Mouse (Mus musculus) MEL (cell line): Measurements from ENCODE around the gene Nt5c2. TPM values are rescaled to one million over a fixed set of nuclear protein-coding genes. Genes with fewer than 3 reads are reported as not detected.
A peak's percentile ranks its signal among the peaks of the same experiment; 100 is the strongest.

Experiments
- DNase-seq: peaks from one replicate; pipeline ENCODE4 v3.0.0; 2011; ENCODE audit warnings: low read depth, low spot score
- H3K27ac ChIP-seq: 2 replicates; pipeline ENCODE4 v1.5.1; 2012; ENCODE audit warnings: low read depth, mild to moderate bottlenecking, control low read depth, low read length, moderate library complexity; ENCODE audit not compliant: control insufficient read depth
- H3K27me3 ChIP-seq, 2 experiments: fragments of 150-350 bp in 1 of 2; sonication (generic) in 1 of 2; 2 replicates each; pipeline ENCODE4 v1.6.1; 2012; ENCODE audit warnings: low read length in 2 of 2, mild to moderate bottlenecking in 2 of 2, improper control_type of control experiment in 1 of 2, moderate library complexity in 1 of 2; ENCODE audit not compliant: insufficient read depth in 2 of 2, control insufficient read depth in 1 of 2
- H3K36me3 ChIP-seq, 2 experiments: 2 replicates each; pipeline ENCODE4 v1.6.1; 2012 to 2014; ENCODE audit warnings: low read length in 2 of 2, improper control_type of control experiment in 1 of 2, inconsistent platforms in 1 of 2, mild to moderate bottlenecking in 1 of 2; ENCODE audit not compliant: insufficient read depth in 2 of 2, control insufficient read depth in 1 of 2
- H3K4me1 ChIP-seq, 2 experiments: fragments of 150-350 bp in 1 of 2; sonication (generic) in 1 of 2; 2 replicates each; pipeline ENCODE4 v1.6.1; 2012; ENCODE audit warnings: low read length in 2 of 2, improper control_type of control experiment in 1 of 2, mild to moderate bottlenecking in 1 of 2; ENCODE audit not compliant: insufficient read depth in 2 of 2, control insufficient read depth in 1 of 2
- H3K4me3 ChIP-seq, 2 experiments: fragments of 150-350 bp in 1 of 2; sonication (generic) in 1 of 2; 2 replicates each; pipeline ENCODE4 v1.5.1; 2012; ENCODE audit warnings: low read depth in 2 of 2, low read length in 2 of 2, mild to moderate bottlenecking in 2 of 2, moderate library complexity in 2 of 2, control low read depth in 1 of 2, improper control_type of control experiment in 1 of 2; ENCODE audit not compliant: control insufficient read depth in 1 of 2, insufficient read depth in 1 of 2
- H3K79me2 ChIP-seq: 2 replicates; pipeline ENCODE4 v1.6.1; 2012; ENCODE audit warnings: mild to moderate bottlenecking, low read length, moderate library complexity; ENCODE audit not compliant: control insufficient read depth, poor library complexity, insufficient read depth
- H3K9ac ChIP-seq: 2 replicates; pipeline ENCODE4 v1.6.1; 2012; ENCODE audit warnings: low read depth, mild to moderate bottlenecking, control low read depth, low read length, moderate library complexity; ENCODE audit not compliant: control insufficient read depth, poor library complexity, severe bottlenecking
- H3K9me3 ChIP-seq: fragments of 150-350 bp; sonication (generic); replicated peaks from 2 replicates; pipeline ENCODE4 v1.6.1; 2012; ENCODE audit warnings: mild to moderate bottlenecking, low read length, improper control_type of control experiment, moderate library complexity; ENCODE audit not compliant: insufficient read depth
- CHD1 ChIP-seq: IDR thresholded peaks from 2 replicates; pipeline ENCODE4 v1.6.1; 2012; ENCODE audit warnings: low read depth, mild to moderate bottlenecking, inconsistent platforms, low read length, improper control_type of control experiment
- CTCF ChIP-seq, 3 experiments: IDR thresholded peaks in 2 of 3; conservative IDR thresholded peaks in 1 of 3; 2 replicates each; pipeline ENCODE4 v1.5.1; 2011 to 2012; ENCODE audit warnings: low read length in 3 of 3, low read depth in 2 of 3, mild to moderate bottlenecking in 2 of 3, improper control_type of control experiment in 1 of 3, inconsistent platforms in 1 of 3, mixed read lengths in 1 of 3, moderate library complexity in 1 of 3; ENCODE audit not compliant: control insufficient read depth in 1 of 3, insufficient read depth in 1 of 3, poor library complexity in 1 of 3, severe bottlenecking in 1 of 3
- ELF1 ChIP-seq: IDR thresholded peaks from 2 replicates; pipeline ENCODE4 v1.6.1; 2014; ENCODE audit warnings: low read depth, mild to moderate bottlenecking, inconsistent platforms, low read length, improper control_type of control experiment, moderate library complexity
- ETS1 ChIP-seq: IDR thresholded peaks from 2 replicates; pipeline ENCODE4 v1.6.1; 2012; ENCODE audit warnings: low read depth, mild to moderate bottlenecking, inconsistent platforms, low read length, improper control_type of control experiment, moderate library complexity
- GATA1 ChIP-seq: IDR thresholded peaks from 2 replicates; pipeline ENCODE4 v1.6.1; 2011; ENCODE audit warnings: low read depth, low read length, improper control_type of control experiment
- HCFC1 ChIP-seq: IDR thresholded peaks from 2 replicates; pipeline ENCODE4 v1.6.1; 2012; ENCODE audit warnings: low read depth, mild to moderate bottlenecking, inconsistent platforms, low read length, improper control_type of control experiment, moderate library complexity
- JUND ChIP-seq: IDR thresholded peaks from 2 replicates; pipeline ENCODE4 v1.6.1; 2011; ENCODE audit warnings: low read depth, mild to moderate bottlenecking, improper control_type of control experiment, low read length
- KAT2A ChIP-seq: conservative IDR thresholded peaks from 2 replicates; pipeline ENCODE4 v1.6.1; 2012; ENCODE audit warnings: low read depth, low read length, improper control_type of control experiment, inconsistent platforms
- MAFK ChIP-seq: IDR thresholded peaks from 2 replicates; pipeline ENCODE4 v1.6.1; 2011; ENCODE audit warnings: low read depth, mild to moderate bottlenecking, low read length, improper control_type of control experiment, borderline replicate concordance
- MXI1 ChIP-seq: IDR thresholded peaks from 2 replicates; pipeline ENCODE4 v1.6.1; 2011; ENCODE audit warnings: mild to moderate bottlenecking, low read depth, low read length, improper control_type of control experiment
- MYB ChIP-seq: IDR thresholded peaks from 2 replicates; pipeline ENCODE4 v1.6.1; 2011; ENCODE audit warnings: mild to moderate bottlenecking, low read depth, low read length, improper control_type of control experiment
- NELFE ChIP-seq: IDR thresholded peaks from 2 replicates; pipeline ENCODE4 v1.6.1; 2011; ENCODE audit warnings: low read depth, low read length, improper control_type of control experiment
- NRF1 ChIP-seq: IDR thresholded peaks from 2 replicates; pipeline ENCODE4 v1.6.1; 2014; ENCODE audit warnings: low read depth, mild to moderate bottlenecking, inconsistent platforms, low read length, improper control_type of control experiment, moderate library complexity; ENCODE audit not compliant: poor library complexity, insufficient read depth, severe bottlenecking
- POLR2A ChIP-seq, 2 experiments: IDR thresholded peaks; 2 replicates each; pipeline ENCODE4 v1.6.1; 2011 to 2012; ENCODE audit warnings: low read length in 2 of 2, mild to moderate bottlenecking in 2 of 2, control low read depth in 1 of 2, improper control_type of control experiment in 1 of 2, low read depth in 1 of 2, moderate library complexity in 1 of 2; ENCODE audit not compliant: control insufficient read depth in 1 of 2, insufficient read depth in 1 of 2, poor library complexity in 1 of 2
- POLR2AphosphoS2 ChIP-seq: IDR thresholded peaks from 2 replicates; pipeline ENCODE4 v1.6.1; 2011; ENCODE audit warnings: low read length, improper control_type of control experiment
- POLR2AphosphoS5 ChIP-seq: IDR thresholded peaks from 2 replicates; pipeline ENCODE4 v1.6.1; 2012; ENCODE audit warnings: low read depth, borderline replicate concordance, mild to moderate bottlenecking, inconsistent platforms, low read length, moderate library complexity, mixed read lengths
- RAD21 ChIP-seq: IDR thresholded peaks from 2 replicates; pipeline ENCODE4 v1.6.1; 2011; ENCODE audit warnings: mild to moderate bottlenecking, low read depth, low read length, improper control_type of control experiment
- SIN3A ChIP-seq: IDR thresholded peaks from 2 replicates; pipeline ENCODE4 v1.6.1; 2012; ENCODE audit warnings: low read length, improper control_type of control experiment, inconsistent platforms
- UBTF ChIP-seq: IDR thresholded peaks from 2 replicates; pipeline ENCODE4 v1.6.1; 2012; ENCODE audit warnings: low read depth, mild to moderate bottlenecking, inconsistent platforms, low read length, improper control_type of control experiment, moderate library complexity, borderline replicate concordance; ENCODE audit not compliant: insufficient read depth
- USF2 ChIP-seq, 2 experiments: IDR thresholded peaks; 2 replicates each; pipeline ENCODE4 v1.6.1; 2011 to 2012; ENCODE audit warnings: improper control_type of control experiment in 2 of 2, low read length in 2 of 2, borderline replicate concordance in 1 of 2, inconsistent platforms in 1 of 2, low read depth in 1 of 2, mild to moderate bottlenecking in 1 of 2; ENCODE audit not compliant: insufficient read depth in 1 of 2
- ZC3H11A ChIP-seq: IDR thresholded peaks from 2 replicates; pipeline ENCODE4 v1.6.1; 2012; ENCODE audit warnings: low read depth, mild to moderate bottlenecking, inconsistent platforms, low read length, improper control_type of control experiment
- ZKSCAN1 ChIP-seq: IDR thresholded peaks from 2 replicates; pipeline ENCODE4 v1.6.1; 2012; ENCODE audit warnings: low read depth, mild to moderate bottlenecking, inconsistent platforms, low read length, improper control_type of control experiment, moderate library complexity
- polyA plus RNA-seq, 2 experiments: library from polyadenylated mRNA; stranded (reverse) in 1 of 2; unstranded in 1 of 2; fragments of >175 nt in 1 of 2; fragments of >200 nt in 1 of 2; gene quantifications; 2 replicates each; pipeline versions ENCODE4 v1.2.1 to v1.2.4; 2012; ENCODE audit warnings: low replicate concordance in 2 of 2, low read depth in 1 of 2; ENCODE audit not compliant: insufficient read length in 2 of 2, insufficient read depth in 1 of 2, missing spikeins in 1 of 2
- total RNA-seq: library from RNA; depleted of rRNA; stranded (reverse); fragments of 300-350 nt; gene quantifications from 2 replicates; pipeline ENCODE4 v1.2.3, GENCODE M21; 2012

Nt5c2 gene
- total and polyA plus RNA-seq, 3 experiments = 64.6 to 455 (median 147) TPM

DNA sequence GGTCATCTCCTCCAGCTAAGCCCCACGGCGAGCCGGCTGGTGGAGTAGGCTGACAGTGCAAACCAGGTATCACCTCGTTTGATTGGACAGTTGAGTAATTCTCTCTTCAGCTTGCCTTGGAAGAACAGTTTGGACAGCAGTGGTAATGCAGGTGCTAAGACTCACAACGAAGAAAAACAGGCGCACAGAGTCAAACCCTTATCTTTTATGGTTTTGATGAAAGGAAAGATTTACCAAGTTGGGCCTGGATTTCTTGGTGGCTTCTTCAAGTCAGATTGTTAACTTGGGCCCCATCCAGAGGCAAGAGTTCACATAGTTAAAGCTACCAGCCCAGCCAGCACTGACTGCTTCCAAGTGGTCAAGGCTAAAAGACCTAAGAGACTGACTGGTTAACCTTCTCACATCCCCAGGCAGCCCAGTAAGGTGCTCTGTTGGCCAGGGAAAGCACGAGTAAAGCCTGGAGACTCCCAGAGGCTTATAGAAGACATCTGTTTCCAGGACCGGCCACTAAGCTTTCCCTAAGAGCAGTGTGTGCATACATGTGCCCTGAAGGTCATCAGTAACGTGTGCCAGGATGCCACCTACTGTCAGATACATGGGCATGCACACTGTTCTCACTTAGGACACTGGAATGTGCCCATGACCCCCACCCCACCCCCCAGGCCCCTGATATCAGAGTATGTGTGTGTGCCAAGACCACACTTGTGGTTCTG is 157.5 kb downstream of the Nt5c2 start (continued):
- TF ChIP-seq ZKSCAN1 = no peak
- TF ChIP-seq HCFC1 = no peak
- TF ChIP-seq RAD21 = peak; percentile 63
- no peak; the same call in none of the 2 replicates for TF ChIP-seq SIN3A
- peak; percentile 15 to 61 (median 55); a peak in 5 of 6 replicates for TF ChIP-seq CTCF (IDR thresholded peaks at IDR 0.05 in 2 of 3, conservative IDR thresholded peaks at IDR 0.05 in 1 of 3; ENCODE audit: control insufficient read depth in 1 of 3, insufficient read depth in 1 of 3, low read depth in 2 of 3, low read length in 3 of 3, poor library complexity in 1 of 3, severe bottlenecking in 1 of 3)
- TF ChIP-seq UBTF = no peak
- TF ChIP-seq POLR2AphosphoS2 = no peak
- no peak for TF ChIP-seq JUND
- TF ChIP-seq GATA1 = 0 out of 2 replicates have a peak, but pooled peaks have one; percentile 17
- TF ChIP-seq POLR2AphosphoS5 = no peak
- no peak for TF ChIP-seq POLR2A (IDR thresholded peaks at IDR 0.05; ENCODE audit: control insufficient read depth in 1 of 2, insufficient read depth in 1 of 2, low read depth in 1 of 2, low read length in 2 of 2, poor library complexity in 1 of 2)
- 0 out of 2 replicates have a peak, but pooled peaks have one; percentile 11 for TF ChIP-seq ETS1
- no peak for TF ChIP-seq KAT2A
- TF ChIP-seq CHD1 = no peak
- no peak for TF ChIP-seq MAFK
- TF ChIP-seq ELF1 = no peak
- TF ChIP-seq NELFE = no peak
- TF ChIP-seq MYB = 0 out of 2 replicates have a peak, but pooled peaks have one; percentile 8

DNA sequence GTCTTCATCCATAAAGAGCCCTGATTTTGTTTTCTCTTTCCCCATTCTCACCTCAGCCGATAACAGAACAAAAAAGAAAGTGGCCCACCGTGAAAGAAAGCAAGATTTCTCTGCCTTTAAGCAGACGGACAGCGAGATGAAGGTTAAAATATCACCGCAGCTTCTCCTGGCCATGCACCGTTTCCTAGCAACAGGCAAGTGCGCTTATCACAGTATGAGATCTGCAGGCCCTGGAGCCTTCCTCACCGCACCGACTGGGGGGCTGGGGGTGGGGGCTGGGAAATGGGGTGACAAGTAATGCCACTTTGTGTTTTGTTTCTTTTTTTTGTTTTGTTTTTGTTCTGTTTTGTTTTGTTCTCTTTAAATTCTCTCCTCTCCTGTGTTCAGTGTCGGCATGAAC is 158.2 kb downstream of the Nt5c2 start:
- Histone ChIP-seq H3K79me2 (no peaks in the 10 kb centered on the region), H3K9me3 (no peaks in the 10 kb centered on the region), H3K27ac (no peak overlapping the region), H3K4me3 (no peak overlapping the region), H3K9ac (no peak overlapping the region), H3K36me3 (peaks cover 0 to 24% of the 10 kb centered on the region in 2 experiments; a peak in 2 of 4 replicates), H3K27me3 (no peaks in the 10 kb centered on the region), H3K4me1 (peaks cover 10 to 20% of the 10 kb centered on the region in 2 experiments)
- TF ChIP-seq NRF1 (no peak), MXI1 (no peak), ZC3H11A (no peak), USF2 (IDR thresholded peaks at IDR 0.05; ENCODE audit: borderline replicate concordance in 1 of 2, insufficient read depth in 1 of 2, low read depth in 1 of 2, low read length in 2 of 2) (no peak), GATA1 (peak; percentile 50; the same call in 1 of the 2 replicates)
- DNase-seq = no peak
